Mouse (Mus musculus) embryonic facial prominence, embryonic 13.5 days (tissue): ENCODE data around the gene Igfbp2. TPM values are rescaled to one million over a fixed set of nuclear protein-coding genes. Genes with fewer than 3 reads are reported as not detected.

Experiments used
- ATAC-seq: fragments of 200-750 bp; cut with Nextera tagmentation; 2 replicates; pipeline ENCODE4 v1.8.0; 2017; ENCODE audit warnings: low read depth; ENCODE audit not compliant: insufficient number of reproducible peaks, insufficient read depth, low FRiP score, low TSS enrichment
- H3K27ac ChIP-seq: fragments of 300-500 bp; sonication (generic); 2 replicates; pipeline ENCODE4 v1.5.1; 2015; ENCODE audit warnings: moderate library complexity, mild to moderate bottlenecking, inconsistent platforms
- H3K27me3 ChIP-seq: fragments of 300-500 bp; sonication (generic); 2 replicates; pipeline ENCODE4 v1.6.1; 2015; ENCODE audit warnings: mild to moderate bottlenecking, inconsistent platforms
- H3K36me3 ChIP-seq: fragments of 300-500 bp; sonication (generic); 2 replicates; pipeline ENCODE4 v1.6.1; 2015; ENCODE audit warnings: mild to moderate bottlenecking, inconsistent platforms
- H3K4me1 ChIP-seq: fragments of 300-500 bp; sonication (generic); 2 replicates; pipeline ENCODE4 v1.6.1; 2015; ENCODE audit warnings: inconsistent platforms
- H3K4me2 ChIP-seq: fragments of 300-500 bp; sonication (generic); 2 replicates; pipeline ENCODE4 v1.6.1; 2015; ENCODE audit warnings: moderate library complexity, mild to moderate bottlenecking, inconsistent platforms
- H3K4me3 ChIP-seq: fragments of 300-500 bp; sonication (generic); 2 replicates; pipeline ENCODE4 v1.5.1; 2015; ENCODE audit warnings: mild to moderate bottlenecking, inconsistent platforms
- H3K9ac ChIP-seq: fragments of 300-500 bp; sonication (generic); 2 replicates; pipeline ENCODE4 v1.6.1; 2015; ENCODE audit warnings: mild to moderate bottlenecking, inconsistent platforms
- H3K9me3 ChIP-seq: fragments of 300-500 bp; sonication (generic); 2 replicates; pipeline ENCODE4 v1.6.1; 2016; ENCODE audit warnings: inconsistent platforms
- WGBS: fragments of 180-500 bp; shearing (Covaris S2); methylation state at CpG from one replicate; pipeline ENCODE4 v1.1.7; 2015; ENCODE audit warnings: mixed read lengths; 5-methylcytosine and 5-hydroxymethylcytosine counted together
- polyA plus RNA-seq: library from polyadenylated mRNA; unstranded; fragments of >200 nt; fragmentation: Nextera tagmentation; extraction: Ambion mirVana; gene quantifications from 2 replicates; pipeline ENCODE4 v1.2.1, GENCODE M21; 2015

Igfbp2 gene
- polyA plus RNA-seq, 1 experiment from 2014 or later: 555 TPM

DNA sequence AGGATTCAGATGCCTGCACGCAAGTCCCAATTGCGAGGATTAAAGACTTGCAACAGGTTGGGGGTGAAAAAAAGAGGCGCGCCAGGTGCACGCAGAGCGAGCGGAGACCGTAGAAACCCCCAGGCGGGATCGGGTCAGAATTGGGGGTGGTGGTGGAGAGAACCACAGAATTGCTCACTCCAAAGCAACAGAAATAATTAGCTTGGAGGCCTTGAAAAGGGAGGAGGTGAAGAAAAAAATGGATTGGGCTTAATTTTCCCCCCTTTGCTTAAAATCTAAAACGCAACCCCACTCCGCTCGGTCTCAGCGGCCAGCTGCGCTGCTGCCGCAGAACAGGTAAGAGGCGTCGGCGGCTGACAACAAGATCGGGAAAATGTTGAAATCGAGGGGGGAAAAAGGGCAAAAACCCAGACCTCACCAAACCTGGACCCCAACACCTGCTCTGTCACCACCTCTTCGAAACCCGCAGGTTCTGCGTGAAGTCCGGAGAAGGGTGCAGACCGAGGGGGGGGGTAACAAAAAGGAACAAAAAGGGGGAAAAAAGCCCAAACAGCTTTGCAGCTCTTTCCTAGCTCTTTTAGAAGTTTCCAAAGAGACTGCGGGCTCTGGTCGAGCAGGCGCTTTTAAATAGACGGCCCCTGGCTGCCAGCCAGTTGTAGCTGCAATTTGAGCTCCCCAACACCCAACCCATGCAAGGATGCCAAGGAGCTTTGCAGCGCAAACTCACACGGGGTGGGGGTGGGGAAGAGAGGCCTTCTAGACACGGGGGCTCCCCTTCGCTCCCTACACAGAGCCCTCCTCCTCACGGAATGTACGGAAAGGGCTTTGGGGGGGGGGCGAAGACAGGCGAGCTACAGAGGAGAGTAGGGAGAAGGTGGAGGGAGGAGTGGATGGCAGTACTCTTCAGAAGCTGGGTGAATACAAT, 50.2 kb downstream of the Igfbp2 start, which contains the start of gene Igfbp5:
Gene Igfbp5, minus strand, starts transcription at position 598 of the 925 bp plus-strand sequence.
- peaks cover 73% of the 10 kb centered on the region for H3K4me1 ChIP-seq
- H3K27ac ChIP-seq: peak within 1 kb of the TSS; percentile 94
- H3K27me3 ChIP-seq: peaks cover 24% of the 10 kb centered on the region
- peak within 1 kb of the TSS; percentile 73 for H3K4me3 ChIP-seq
- ATAC-seq: peak; percentile 76
- WGBS: under 1% methylated on average over 38 of the region's 38 CpGs
- H3K36me3 ChIP-seq: no peaks in the 10 kb centered on the region
- H3K9ac ChIP-seq: peak within 1 kb of the TSS; percentile 94
- no peaks in the 10 kb centered on the region for H3K9me3 ChIP-seq
- H3K4me2 ChIP-seq: peak within 1 kb of the TSS; percentile 85

DNA sequence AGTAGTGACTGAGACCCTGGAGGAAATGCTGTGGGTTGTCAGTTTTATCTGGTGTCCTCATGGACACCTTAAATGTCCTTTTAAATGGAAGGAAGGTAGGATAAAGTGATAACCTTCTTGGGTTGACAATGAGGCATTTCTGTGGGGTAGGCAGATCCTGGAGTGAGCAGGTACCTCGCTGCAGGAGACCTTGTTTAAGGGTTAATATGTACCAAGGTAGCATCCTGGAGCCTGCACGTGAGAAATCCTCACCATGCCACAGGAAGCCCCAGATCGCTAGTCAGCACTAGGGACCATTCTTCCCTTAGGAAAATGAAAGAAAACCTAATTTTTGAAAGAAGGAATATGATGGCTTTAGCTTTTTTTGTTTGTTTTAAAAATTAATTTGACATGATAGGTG, 51.4 kb downstream of the Igfbp2 start:
- Histone ChIP-seq H3K4me1 (peaks cover 63% of the 10 kb centered on the region), H3K36me3 (no peaks in the 10 kb centered on the region), H3K27me3 (peaks cover 24% of the 10 kb centered on the region), H3K4me3 (peak overlapping the region; percentile 73; the same call in 1 of the 2 replicates), H3K9me3 (no peaks in the 10 kb centered on the region), H3K4me2 (peak overlapping the region; percentile 85), H3K9ac (0 out of 2 replicates have a peak overlapping the region, but pooled peaks have one; percentile 94), H3K27ac (peak overlapping the region; percentile 94; the same call in 1 of the 2 replicates)
- no peak for ATAC-seq
- 2% methylated on average over 3 of the region's 3 CpGs for WGBS

DNA sequence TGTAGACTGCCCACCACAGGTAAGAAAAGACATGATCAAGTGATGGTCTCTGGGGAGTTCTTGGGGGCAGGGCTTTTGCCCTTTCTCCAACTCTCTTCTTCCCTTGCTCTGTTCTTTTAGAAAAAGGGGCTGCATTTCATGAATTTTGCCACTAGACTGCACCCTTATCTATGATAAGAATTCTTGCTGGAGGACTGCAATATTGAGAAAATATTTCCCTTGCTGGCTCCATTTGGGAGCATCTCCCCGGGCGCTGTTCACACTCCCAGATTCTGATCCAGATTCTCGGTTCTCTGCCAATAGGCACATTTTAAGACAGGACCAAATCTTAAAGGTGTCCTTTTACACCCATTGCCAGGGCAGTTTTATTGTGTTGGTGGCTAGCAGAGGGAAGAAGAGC, 51.8 kb downstream of the Igfbp2 start:
- Histone ChIP-seq H3K9me3 (no peaks in the 10 kb centered on the region), H3K36me3 (no peaks in the 10 kb centered on the region), H3K4me3 (0 out of 2 replicates have a peak overlapping the region, but pooled peaks have one; percentile 73), H3K27ac (no peak overlapping the region), H3K4me1 (peaks cover 59% of the 10 kb centered on the region), H3K4me2 (peak overlapping the region; percentile 85), H3K27me3 (peaks cover 24% of the 10 kb centered on the region), H3K9ac (no peak overlapping the region)
- ATAC-seq: no peak
- 25% methylated on average over 3 of the region's 3 CpGs for WGBS

DNA sequence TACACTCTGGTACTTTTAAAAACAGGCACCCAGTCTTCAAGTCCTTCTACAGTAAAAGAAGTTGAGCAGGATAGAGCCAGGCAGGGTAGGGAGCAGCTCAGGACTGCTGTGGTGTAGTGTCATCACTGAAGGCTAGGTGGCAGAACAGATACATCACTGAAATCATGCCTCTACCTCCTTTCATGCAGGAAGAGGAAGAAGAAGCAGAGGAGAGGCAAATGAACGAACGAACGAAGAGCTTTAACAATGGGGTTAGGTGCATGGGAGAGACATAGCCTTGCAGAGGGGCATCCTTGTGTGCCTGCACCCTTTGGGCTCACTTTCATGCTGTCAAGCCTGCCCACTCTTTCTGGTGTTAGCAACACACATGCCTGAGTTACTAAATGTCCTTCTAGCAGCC, 53.6 kb downstream of the Igfbp2 start:
- Histone ChIP-seq H3K9ac (peak overlapping the region; percentile 33; the same call in 1 of the 2 replicates), H3K27ac (peak overlapping the region; percentile 78), H3K4me2 (peak overlapping the region; percentile 44), H3K4me3 (no peak overlapping the region), H3K4me1 (peaks cover 50% of the 10 kb centered on the region), H3K9me3 (no peaks in the 10 kb centered on the region), H3K27me3 (peaks cover 14% of the 10 kb centered on the region; the same call in 1 of the 2 replicates), H3K36me3 (no peaks in the 10 kb centered on the region)
- ATAC-seq: no peak
- 3% methylated on average over 3 of the region's 3 CpGs for whole genome bisulfite sequencing

DNA sequence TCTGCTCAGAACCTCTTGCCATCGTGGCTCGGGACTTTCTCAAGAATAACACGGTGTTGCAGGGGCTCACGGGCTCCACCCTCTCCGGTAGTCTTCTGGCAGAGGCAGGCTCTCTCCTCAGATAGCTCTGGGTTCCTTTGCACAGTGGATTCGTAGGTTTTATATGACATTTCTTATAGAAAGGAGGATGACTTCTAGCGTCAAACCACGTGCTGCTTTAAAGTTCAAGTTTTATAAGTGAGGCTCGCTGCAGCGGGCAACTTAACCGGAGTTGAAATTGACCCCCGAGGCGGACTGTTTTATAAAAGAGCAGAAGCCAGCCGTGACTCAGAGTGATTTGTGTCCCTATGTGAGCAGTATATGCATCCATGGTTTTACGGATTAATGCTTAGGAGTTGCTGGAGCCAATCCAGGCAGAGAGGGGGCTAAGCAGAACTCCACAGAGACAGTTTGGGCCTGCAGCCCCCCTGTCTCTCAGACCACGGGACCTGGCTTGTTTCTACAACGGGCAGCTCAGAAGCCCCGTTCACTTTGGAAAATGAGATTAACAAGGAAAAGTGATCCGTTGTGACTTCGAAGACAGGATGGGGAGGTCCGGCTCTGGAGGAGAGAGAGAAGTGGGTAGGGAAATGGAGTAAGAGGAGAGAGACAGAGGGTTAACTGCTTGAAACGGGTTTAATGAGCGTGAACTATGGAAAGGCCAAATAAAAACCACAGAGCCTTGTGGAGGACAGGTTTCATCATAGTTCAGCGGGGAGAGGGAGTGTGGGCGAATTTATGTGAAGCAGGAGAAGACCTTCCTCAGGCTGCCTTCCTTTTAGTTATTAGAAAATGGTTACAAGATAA, 54.4 kb downstream of the Igfbp2 start:
- H3K27ac ChIP-seq: peak overlapping the region; percentile 78
- H3K4me3 ChIP-seq: 0 out of 2 replicates have a peak overlapping the region, but pooled peaks have one; percentile 9
- H3K9me3 ChIP-seq: no peaks in the 10 kb centered on the region
- H3K27me3 ChIP-seq: peaks cover 7% of the 10 kb centered on the region; the same call in 1 of the 2 replicates
- ATAC-seq: peak; percentile 76
- peaks cover 48% of the 10 kb centered on the region for H3K4me1 ChIP-seq
- H3K4me2 ChIP-seq: peak overlapping the region; percentile 44
- H3K36me3 ChIP-seq: no peaks in the 10 kb centered on the region
- peak overlapping the region; percentile 33; the same call in 1 of the 2 replicates for H3K9ac ChIP-seq
- WGBS: 15% methylated on average over 25 of the region's 25 CpGs

DNA sequence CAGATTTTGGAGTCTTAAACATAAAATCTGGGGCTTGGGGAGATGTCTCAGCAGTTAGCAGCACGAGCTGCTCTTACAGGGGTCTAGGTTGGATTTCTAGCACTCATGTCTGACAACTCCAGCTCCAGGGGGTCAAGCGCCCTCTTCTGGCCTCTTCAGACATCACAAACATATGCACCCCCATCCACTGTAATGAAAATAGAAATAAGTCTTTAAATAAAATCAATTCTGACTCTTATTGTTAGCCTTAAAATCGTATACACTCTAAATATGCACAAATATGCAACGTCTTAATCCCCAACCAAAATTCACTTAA, 55.0 kb downstream of the Igfbp2 start:
- no peak overlapping the region for H3K4me3 ChIP-seq
- peaks cover 42% of the 10 kb centered on the region for H3K4me1 ChIP-seq
- peak overlapping the region; percentile 78 for H3K27ac ChIP-seq
- H3K4me2 ChIP-seq: peak overlapping the region; percentile 44
- H3K27me3 ChIP-seq: peaks cover 3% of the 10 kb centered on the region; the same call in 1 of the 2 replicates
- H3K9me3 ChIP-seq: no peaks in the 10 kb centered on the region
- no peaks in the 10 kb centered on the region for H3K36me3 ChIP-seq
- H3K9ac ChIP-seq: no peak overlapping the region
- ATAC-seq: no peak
- WGBS: 42% methylated on average over 4 of the region's 4 CpGs

DNA sequence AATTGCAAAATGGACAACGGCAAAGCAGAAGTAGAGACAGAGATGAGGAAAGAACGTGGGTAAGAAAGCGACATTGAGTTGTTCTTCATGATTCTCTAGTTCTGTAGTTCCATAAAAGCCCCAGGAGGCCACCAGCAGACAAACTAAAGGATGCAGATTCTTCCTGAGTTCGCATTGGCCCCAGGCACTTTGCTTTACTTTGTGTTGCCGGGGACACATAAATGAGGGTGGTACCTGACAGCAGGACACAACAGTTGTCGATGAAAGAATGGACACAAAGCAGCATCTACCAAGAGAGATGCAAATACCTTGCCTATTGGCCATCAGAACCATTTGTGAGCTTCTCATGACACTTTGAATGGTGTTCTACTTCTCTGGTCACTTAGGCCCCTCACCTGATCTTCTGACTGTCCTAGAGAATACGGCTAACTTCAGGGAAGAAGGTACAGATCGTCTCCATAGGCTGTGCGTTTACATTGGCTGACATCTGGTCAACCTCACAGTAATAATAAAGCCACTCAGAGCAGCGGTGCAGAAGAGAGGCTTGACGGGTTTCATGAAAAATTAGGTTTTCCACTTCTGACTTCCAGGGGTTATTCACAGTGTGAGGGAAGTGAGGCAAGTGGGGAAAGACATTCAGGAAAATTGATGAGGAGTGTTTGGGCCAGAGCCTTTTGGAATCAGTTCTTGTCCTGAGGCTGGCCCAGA, 61.0 kb downstream of the Igfbp2 start:
- no peak overlapping the region for H3K4me3 ChIP-seq
- no peaks in the 10 kb centered on the region for H3K4me1 ChIP-seq
- H3K27me3 ChIP-seq: no peaks in the 10 kb centered on the region
- 86% methylated on average over 11 of the region's 11 CpGs for WGBS
- no peak overlapping the region for H3K27ac ChIP-seq
- no peak overlapping the region for H3K4me2 ChIP-seq
- no peak for ATAC-seq
- no peaks in the 10 kb centered on the region for H3K36me3 ChIP-seq
- H3K9me3 ChIP-seq: no peaks in the 10 kb centered on the region
- no peak overlapping the region for H3K9ac ChIP-seq

DNA sequence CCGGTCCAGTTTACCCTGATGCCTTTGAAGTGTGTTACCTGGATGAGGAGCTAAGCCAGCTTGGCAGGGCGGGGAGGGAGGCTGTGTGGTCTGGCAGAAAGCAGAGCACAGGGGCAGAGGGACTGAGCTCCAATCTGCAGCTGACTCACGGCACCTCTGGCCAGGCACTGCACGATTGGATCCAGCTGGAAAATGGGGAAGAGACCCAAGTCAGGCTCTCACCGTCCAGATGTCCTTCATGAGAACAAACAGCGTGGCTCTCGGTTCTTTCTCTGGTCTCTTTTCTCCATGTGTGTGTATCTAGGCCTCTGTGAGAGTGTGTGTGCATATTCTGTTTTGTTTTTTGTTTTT, 61.5 kb downstream of the Igfbp2 start:
- Histone ChIP-seq H3K9me3 (no peaks in the 10 kb centered on the region), H3K27ac (no peak overlapping the region), H3K4me1 (no peaks in the 10 kb centered on the region), H3K36me3 (no peaks in the 10 kb centered on the region), H3K27me3 (no peaks in the 10 kb centered on the region), H3K9ac (no peak overlapping the region), H3K4me3 (no peak overlapping the region), H3K4me2 (no peak overlapping the region)
- no peak for ATAC-seq
- 61% methylated on average over 7 of the region's 7 CpGs for WGBS

DNA sequence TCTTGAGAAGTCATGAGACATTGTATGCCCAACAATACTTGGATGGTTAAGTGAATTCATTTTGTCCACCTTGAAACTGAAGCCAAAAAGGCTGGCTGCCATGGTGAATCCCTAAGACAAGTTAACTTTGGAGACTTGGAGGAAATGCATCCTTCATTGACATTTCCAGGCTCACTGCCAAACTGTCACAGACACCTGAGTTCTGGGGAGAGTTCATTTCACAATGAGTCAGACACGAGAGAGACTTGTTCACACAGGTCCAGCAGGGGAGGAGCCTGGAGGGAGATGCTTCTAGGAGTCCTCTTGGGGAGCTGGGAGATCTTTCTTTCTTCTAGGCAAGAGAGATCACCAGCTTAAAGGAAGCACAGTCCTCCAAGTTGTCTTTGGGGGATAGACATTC, 63.6 kb downstream of the Igfbp2 start:
- H3K9me3 ChIP-seq: no peaks in the 10 kb centered on the region
- no peaks in the 10 kb centered on the region for H3K27me3 ChIP-seq
- WGBS: 38% methylated on average over 1 of the region's 1 CpGs
- H3K36me3 ChIP-seq: no peaks in the 10 kb centered on the region
- no peak overlapping the region for H3K9ac ChIP-seq
- no peaks in the 10 kb centered on the region for H3K4me1 ChIP-seq
- H3K27ac ChIP-seq: no peak overlapping the region
- no peak for ATAC-seq
- H3K4me2 ChIP-seq: no peak overlapping the region
- H3K4me3 ChIP-seq: no peak overlapping the region

DNA sequence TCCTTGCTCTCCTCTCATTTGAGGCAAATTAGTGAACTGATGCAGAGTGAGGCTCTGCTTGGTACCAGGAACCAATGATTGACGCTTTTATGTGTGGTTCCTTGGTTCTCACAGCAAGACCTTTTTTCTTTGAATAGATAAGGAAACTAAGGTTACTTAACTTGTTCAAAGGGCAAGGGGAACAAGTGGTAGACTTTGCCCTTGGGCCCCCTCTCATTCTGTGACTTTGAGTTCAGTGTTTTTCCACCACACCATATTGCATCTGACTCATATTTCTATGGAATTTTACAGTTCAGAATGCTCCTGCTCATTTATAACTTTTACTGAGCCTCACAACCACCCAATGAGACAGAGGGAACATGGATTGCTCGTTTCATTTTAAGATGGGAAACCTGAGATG, 71.5 kb downstream of the Igfbp2 start:
- no peak for ATAC-seq
- Histone ChIP-seq H3K4me3 (no peak overlapping the region), H3K36me3 (no peaks in the 10 kb centered on the region), H3K9ac (no peak overlapping the region), H3K9me3 (no peaks in the 10 kb centered on the region), H3K27ac (no peak overlapping the region), H3K27me3 (no peaks in the 10 kb centered on the region), H3K4me2 (no peak overlapping the region), H3K4me1 (no peaks in the 10 kb centered on the region)
- 88% methylated on average over 2 of the region's 2 CpGs for WGBS
